Mouse (Mus musculus) CH12.LX (cell line): ENCODE results near the gene Rreb1.

Source experiments
- BHLHE40 ChIP-seq: IDR thresholded peaks from 2 replicates; pipeline ENCODE4 v1.6.1; 2011; ENCODE audit warnings: mild to moderate bottlenecking, low read depth, low read length, improper control_type of control experiment
- CTCF ChIP-seq, 2 experiments: IDR thresholded peaks in 1 of 2; conservative IDR thresholded peaks in 1 of 2; 2 replicates each; pipeline ENCODE4 v1.5.1; 2011 to 2012; ENCODE audit warnings: low read depth in 2 of 2, low read length in 2 of 2, improper control_type of control experiment in 1 of 2, inconsistent platforms in 1 of 2, mild to moderate bottlenecking in 1 of 2, moderate library complexity in 1 of 2
- ELF1 ChIP-seq: IDR thresholded peaks from 2 replicates; pipeline ENCODE4 v1.6.1; 2014; ENCODE audit warnings: low read depth, mild to moderate bottlenecking, inconsistent platforms, low read length, improper control_type of control experiment
- EP300 ChIP-seq: IDR thresholded peaks from 2 replicates; pipeline ENCODE4 v1.6.1; 2011; ENCODE audit warnings: low read length, improper control_type of control experiment
- MAFK ChIP-seq: IDR thresholded peaks from 2 replicates; pipeline ENCODE4 v1.6.1; 2011; ENCODE audit warnings: low read length, improper control_type of control experiment; ENCODE audit not compliant: insufficient replicate concordance
- MAX ChIP-seq: IDR thresholded peaks from 2 replicates; pipeline ENCODE4 v1.6.1; 2011; ENCODE audit warnings: low read length, improper control_type of control experiment
- MEF2A ChIP-seq: IDR thresholded peaks from 2 replicates; pipeline ENCODE4 v1.6.1; 2014; ENCODE audit warnings: low read depth, mild to moderate bottlenecking, inconsistent platforms, low read length, improper control_type of control experiment, borderline replicate concordance
- POLR2A ChIP-seq: IDR thresholded peaks from 2 replicates; pipeline ENCODE4 v1.6.1; 2011; ENCODE audit warnings: low read depth, mild to moderate bottlenecking, improper control_type of control experiment, low read length
- SMC3 ChIP-seq: IDR thresholded peaks from 2 replicates; pipeline ENCODE4 v1.6.1; 2011; ENCODE audit warnings: low read depth, low read length, improper control_type of control experiment
- TCF12 ChIP-seq: IDR thresholded peaks from 2 replicates; pipeline ENCODE4 v1.6.1; 2014; ENCODE audit warnings: low read depth, mild to moderate bottlenecking, inconsistent platforms, low read length, improper control_type of control experiment
- ZC3H11A ChIP-seq: IDR thresholded peaks from 2 replicates; pipeline ENCODE4 v1.6.1; 2012; ENCODE audit warnings: low read depth, mild to moderate bottlenecking, inconsistent platforms, low read length, improper control_type of control experiment
- ZKSCAN1 ChIP-seq: IDR thresholded peaks from 2 replicates; pipeline ENCODE4 v1.6.1; 2012; ENCODE audit warnings: low read depth, inconsistent platforms, low read length, improper control_type of control experiment, borderline replicate concordance
- ZMIZ1 ChIP-seq: IDR thresholded peaks from 2 replicates; pipeline ENCODE4 v1.6.1; 2012; ENCODE audit warnings: low read depth, mild to moderate bottlenecking, inconsistent platforms, low read length, improper control_type of control experiment
- ZNF384 ChIP-seq: IDR thresholded peaks from 2 replicates; pipeline ENCODE4 v1.6.1; 2012; ENCODE audit warnings: low read depth, low read length, improper control_type of control experiment, inconsistent platforms

DNA sequence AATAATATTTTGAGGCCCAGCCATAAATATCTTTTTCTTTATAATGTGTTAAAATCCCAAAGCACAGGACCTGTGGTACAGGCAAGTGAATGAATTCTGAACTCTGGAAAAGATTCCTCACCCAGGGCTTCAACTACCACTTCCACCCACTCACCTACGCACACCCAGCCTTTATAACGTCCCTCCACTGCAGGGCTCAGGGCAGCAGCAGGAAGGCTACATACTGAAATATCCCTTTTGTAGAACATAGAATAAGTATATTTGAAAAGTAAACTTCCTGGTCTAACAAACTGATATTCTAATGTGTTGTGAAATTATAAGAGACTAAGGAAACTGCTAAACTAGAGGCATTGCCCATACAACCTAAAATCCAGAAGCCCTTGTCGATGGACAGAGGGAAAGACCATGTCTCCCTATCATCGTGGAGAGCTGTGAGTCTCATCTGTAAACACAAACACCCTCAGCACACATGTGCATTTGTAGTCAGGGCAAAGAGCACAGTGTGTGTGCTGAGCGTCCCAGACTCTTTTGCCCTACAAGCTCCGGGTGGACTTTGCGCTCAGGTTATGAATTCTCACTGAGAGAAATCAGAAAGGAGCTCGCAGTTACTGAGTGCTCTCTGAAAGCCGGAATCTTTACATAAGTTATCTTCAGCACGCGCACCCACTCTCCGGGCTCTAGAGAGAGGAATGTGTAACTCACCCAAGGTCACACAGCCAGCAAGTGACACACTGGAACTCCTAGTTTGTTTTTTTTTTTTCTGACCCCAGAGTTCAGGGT is 46.1 kb upstream of the Rreb1 start:
- TF ChIP-seq ZMIZ1 (no peak), POLR2A (no peak), CTCF (conservative IDR thresholded peaks at IDR 0.05 in 1 of 2, IDR thresholded peaks at IDR 0.05 in 1 of 2; ENCODE audit: low read depth in 2 of 2, low read length in 2 of 2) (no peak), ZNF384 (no peak), EP300 (no peak), BHLHE40 (no peak), ZKSCAN1 (no peak), MAFK (no peak), MAX (no peak), ELF1 (no peak), TCF12 (no peak), MEF2A (no peak), ZC3H11A (no peak), SMC3 (no peak)
